Mouse (Mus musculus) lung, adult 2 months (tissue): Measurements from ENCODE around the gene Jazf1.

Experiments used
- CTCF ChIP-seq: fragments of 200-500 bp; IDR thresholded peaks from 2 replicates; pipeline ENCODE4 v1.5.1; 2011; ENCODE audit warnings: mild to moderate bottlenecking, low read length, control low read depth; ENCODE audit not compliant: insufficient read depth
- POLR2A ChIP-seq: fragments of 200-500 bp; IDR thresholded peaks from 2 replicates; pipeline ENCODE4 v1.6.1; 2011; ENCODE audit warnings: low read depth, mild to moderate bottlenecking, control low read depth, low read length, borderline replicate concordance; ENCODE audit errors: extremely low read depth

- TF ChIP-seq CTCF (no peak), POLR2A (no peak)
Observed at GRCm38 (mm10) chr6:52929358-52929757, 139.1 kb downstream of the Jazf1 start.
